Mouse (Mus musculus) MEL (cell line): Measurements from ENCODE around the gene Klhl23. TPM values are rescaled to one million over a fixed set of nuclear protein-coding genes. Genes with fewer than 3 reads are reported as not detected.

Experiments
- DNase-seq: peaks from one replicate; pipeline ENCODE4 v3.0.0; 2011; ENCODE audit warnings: low read depth, low spot score
- H3K27ac ChIP-seq: 2 replicates; pipeline ENCODE4 v1.5.1; 2012; ENCODE audit warnings: low read depth, mild to moderate bottlenecking, control low read depth, low read length, moderate library complexity; ENCODE audit not compliant: control insufficient read depth
- H3K27me3 ChIP-seq, 2 experiments: fragments of 150-350 bp in 1 of 2; sonication (generic) in 1 of 2; 2 replicates each; pipeline ENCODE4 v1.6.1; 2012; ENCODE audit warnings: low read length in 2 of 2, mild to moderate bottlenecking in 2 of 2, improper control_type of control experiment in 1 of 2, moderate library complexity in 1 of 2; ENCODE audit not compliant: insufficient read depth in 2 of 2, control insufficient read depth in 1 of 2
- H3K36me3 ChIP-seq, 2 experiments: 2 replicates each; pipeline ENCODE4 v1.6.1; 2012 to 2014; ENCODE audit warnings: low read length in 2 of 2, improper control_type of control experiment in 1 of 2, inconsistent platforms in 1 of 2, mild to moderate bottlenecking in 1 of 2; ENCODE audit not compliant: insufficient read depth in 2 of 2, control insufficient read depth in 1 of 2
- H3K4me1 ChIP-seq, 2 experiments: fragments of 150-350 bp in 1 of 2; sonication (generic) in 1 of 2; 2 replicates each; pipeline ENCODE4 v1.6.1; 2012; ENCODE audit warnings: low read length in 2 of 2, improper control_type of control experiment in 1 of 2, mild to moderate bottlenecking in 1 of 2; ENCODE audit not compliant: insufficient read depth in 2 of 2, control insufficient read depth in 1 of 2
- H3K4me3 ChIP-seq, 2 experiments: fragments of 150-350 bp in 1 of 2; sonication (generic) in 1 of 2; 2 replicates each; pipeline ENCODE4 v1.5.1; 2012; ENCODE audit warnings: low read depth in 2 of 2, low read length in 2 of 2, mild to moderate bottlenecking in 2 of 2, moderate library complexity in 2 of 2, control low read depth in 1 of 2, improper control_type of control experiment in 1 of 2; ENCODE audit not compliant: control insufficient read depth in 1 of 2, insufficient read depth in 1 of 2
- H3K79me2 ChIP-seq: 2 replicates; pipeline ENCODE4 v1.6.1; 2012; ENCODE audit warnings: mild to moderate bottlenecking, low read length, moderate library complexity; ENCODE audit not compliant: control insufficient read depth, poor library complexity, insufficient read depth
- H3K9ac ChIP-seq: 2 replicates; pipeline ENCODE4 v1.6.1; 2012; ENCODE audit warnings: low read depth, mild to moderate bottlenecking, control low read depth, low read length, moderate library complexity; ENCODE audit not compliant: control insufficient read depth, poor library complexity, severe bottlenecking
- H3K9me3 ChIP-seq: fragments of 150-350 bp; sonication (generic); replicated peaks from 2 replicates; pipeline ENCODE4 v1.6.1; 2012; ENCODE audit warnings: mild to moderate bottlenecking, low read length, improper control_type of control experiment, moderate library complexity; ENCODE audit not compliant: insufficient read depth
- CHD1 ChIP-seq: IDR thresholded peaks from 2 replicates; pipeline ENCODE4 v1.6.1; 2012; ENCODE audit warnings: low read depth, mild to moderate bottlenecking, inconsistent platforms, low read length, improper control_type of control experiment
- E2F4 ChIP-seq: IDR thresholded peaks from 2 replicates; pipeline ENCODE4 v1.6.1; 2011; ENCODE audit warnings: low read depth, low read length, improper control_type of control experiment, borderline replicate concordance
- ELF1 ChIP-seq: IDR thresholded peaks from 2 replicates; pipeline ENCODE4 v1.6.1; 2014; ENCODE audit warnings: low read depth, mild to moderate bottlenecking, inconsistent platforms, low read length, improper control_type of control experiment, moderate library complexity
- ETS1 ChIP-seq: IDR thresholded peaks from 2 replicates; pipeline ENCODE4 v1.6.1; 2012; ENCODE audit warnings: low read depth, mild to moderate bottlenecking, inconsistent platforms, low read length, improper control_type of control experiment, moderate library complexity
- GABPA ChIP-seq: IDR thresholded peaks from 2 replicates; pipeline ENCODE4 v1.6.1; 2012; ENCODE audit warnings: low read depth, mild to moderate bottlenecking, inconsistent platforms, low read length, improper control_type of control experiment, moderate library complexity
- GATA1 ChIP-seq: IDR thresholded peaks from 2 replicates; pipeline ENCODE4 v1.6.1; 2011; ENCODE audit warnings: low read depth, low read length, improper control_type of control experiment
- HCFC1 ChIP-seq: IDR thresholded peaks from 2 replicates; pipeline ENCODE4 v1.6.1; 2012; ENCODE audit warnings: low read depth, mild to moderate bottlenecking, inconsistent platforms, low read length, improper control_type of control experiment, moderate library complexity
- JUND ChIP-seq: IDR thresholded peaks from 2 replicates; pipeline ENCODE4 v1.6.1; 2011; ENCODE audit warnings: low read depth, mild to moderate bottlenecking, improper control_type of control experiment, low read length
- MAX ChIP-seq: IDR thresholded peaks from 2 replicates; pipeline ENCODE4 v1.6.1; 2011; ENCODE audit warnings: low read length, improper control_type of control experiment
- MAZ ChIP-seq: IDR thresholded peaks from 2 replicates; pipeline ENCODE4 v1.6.1; 2012; ENCODE audit warnings: low read depth, mild to moderate bottlenecking, inconsistent platforms, low read length, improper control_type of control experiment
- MXI1 ChIP-seq: IDR thresholded peaks from 2 replicates; pipeline ENCODE4 v1.6.1; 2011; ENCODE audit warnings: mild to moderate bottlenecking, low read depth, low read length, improper control_type of control experiment
- MYB ChIP-seq: IDR thresholded peaks from 2 replicates; pipeline ENCODE4 v1.6.1; 2011; ENCODE audit warnings: mild to moderate bottlenecking, low read depth, low read length, improper control_type of control experiment
- MYC ChIP-seq: IDR thresholded peaks from 2 replicates; pipeline ENCODE4 v1.6.1; 2011; ENCODE audit warnings: low read depth, mild to moderate bottlenecking, low read length, improper control_type of control experiment, moderate library complexity
- NELFE ChIP-seq: IDR thresholded peaks from 2 replicates; pipeline ENCODE4 v1.6.1; 2011; ENCODE audit warnings: low read depth, low read length, improper control_type of control experiment
- NRF1 ChIP-seq: IDR thresholded peaks from 2 replicates; pipeline ENCODE4 v1.6.1; 2014; ENCODE audit warnings: low read depth, mild to moderate bottlenecking, inconsistent platforms, low read length, improper control_type of control experiment, moderate library complexity; ENCODE audit not compliant: poor library complexity, insufficient read depth, severe bottlenecking
- POLR2A ChIP-seq, 2 experiments: IDR thresholded peaks; 2 replicates each; pipeline ENCODE4 v1.6.1; 2011 to 2012; ENCODE audit warnings: low read length in 2 of 2, mild to moderate bottlenecking in 2 of 2, control low read depth in 1 of 2, improper control_type of control experiment in 1 of 2, low read depth in 1 of 2, moderate library complexity in 1 of 2; ENCODE audit not compliant: control insufficient read depth in 1 of 2, insufficient read depth in 1 of 2, poor library complexity in 1 of 2
- POLR2AphosphoS2 ChIP-seq: IDR thresholded peaks from 2 replicates; pipeline ENCODE4 v1.6.1; 2011; ENCODE audit warnings: low read length, improper control_type of control experiment
- SIN3A ChIP-seq: IDR thresholded peaks from 2 replicates; pipeline ENCODE4 v1.6.1; 2012; ENCODE audit warnings: low read length, improper control_type of control experiment, inconsistent platforms
- SMC3 ChIP-seq: IDR thresholded peaks from 2 replicates; pipeline ENCODE4 v1.6.1; 2011; ENCODE audit warnings: low read depth, low read length, improper control_type of control experiment
- TAL1 ChIP-seq: IDR thresholded peaks from 2 replicates; pipeline ENCODE4 v1.6.1; 2012; ENCODE audit warnings: mild to moderate bottlenecking, inconsistent platforms, low read length, moderate library complexity, mixed read lengths
- TBP ChIP-seq: IDR thresholded peaks from 2 replicates; pipeline ENCODE4 v1.8.0; 2011; ENCODE audit warnings: low read depth, low read length, improper control_type of control experiment
- TCF12 ChIP-seq: IDR thresholded peaks from 2 replicates; pipeline ENCODE4 v1.6.1; 2014; ENCODE audit warnings: low read depth, mild to moderate bottlenecking, inconsistent platforms, low read length, improper control_type of control experiment, moderate library complexity
- UBTF ChIP-seq: IDR thresholded peaks from 2 replicates; pipeline ENCODE4 v1.6.1; 2012; ENCODE audit warnings: low read depth, mild to moderate bottlenecking, inconsistent platforms, low read length, improper control_type of control experiment, moderate library complexity, borderline replicate concordance; ENCODE audit not compliant: insufficient read depth
- USF2 ChIP-seq, 2 experiments: IDR thresholded peaks; 2 replicates each; pipeline ENCODE4 v1.6.1; 2011 to 2012; ENCODE audit warnings: improper control_type of control experiment in 2 of 2, low read length in 2 of 2, borderline replicate concordance in 1 of 2, inconsistent platforms in 1 of 2, low read depth in 1 of 2, mild to moderate bottlenecking in 1 of 2; ENCODE audit not compliant: insufficient read depth in 1 of 2
- ZKSCAN1 ChIP-seq: IDR thresholded peaks from 2 replicates; pipeline ENCODE4 v1.6.1; 2012; ENCODE audit warnings: low read depth, mild to moderate bottlenecking, inconsistent platforms, low read length, improper control_type of control experiment, moderate library complexity
- ZMIZ1 ChIP-seq: IDR thresholded peaks from 2 replicates; pipeline ENCODE4 v1.6.1; 2012; ENCODE audit warnings: low read depth, mild to moderate bottlenecking, inconsistent platforms, low read length, improper control_type of control experiment, moderate library complexity
- ZNF384 ChIP-seq: IDR thresholded peaks from 2 replicates; pipeline ENCODE4 v1.6.1; 2012; ENCODE audit warnings: low read depth, mild to moderate bottlenecking, inconsistent platforms, low read length, improper control_type of control experiment
- polyA plus RNA-seq, 2 experiments: library from polyadenylated mRNA; stranded (reverse) in 1 of 2; unstranded in 1 of 2; fragments of >175 nt in 1 of 2; fragments of >200 nt in 1 of 2; gene quantifications; 2 replicates each; pipeline versions ENCODE4 v1.2.1 to v1.2.4; 2012; ENCODE audit warnings: low replicate concordance in 2 of 2, low read depth in 1 of 2; ENCODE audit not compliant: insufficient read length in 2 of 2, insufficient read depth in 1 of 2, missing spikeins in 1 of 2
- total RNA-seq: library from RNA; depleted of rRNA; stranded (reverse); fragments of 300-350 nt; gene quantifications from 2 replicates; pipeline ENCODE4 v1.2.3, GENCODE M21; 2012

The Klhl23 gene
- total and polyA plus RNA-seq, 3 experiments = 24.8 to 238 (median 31.4) TPM

- Histone ChIP-seq H3K9me3 (no peaks in the 10 kb centered on the region), H3K4me3 (peak overlapping the region; percentile 68 to 99)
- TF ChIP-seq USF2 (IDR thresholded peaks at IDR 0.05; ENCODE audit: borderline replicate concordance in 1 of 2, insufficient read depth in 1 of 2, low read depth in 1 of 2, low read length in 2 of 2) (no peak), SIN3A (peak; percentile 87), ELF1 (peak; percentile 53), ZNF384 (peak; percentile 91), MYC (0 out of 2 replicates have a peak, but pooled peaks have one; percentile 33), TCF12 (no peak), UBTF (no peak), NRF1 (no peak), ETS1 (0 out of 2 replicates have a peak, but pooled peaks have one; percentile 9), HCFC1 (no peak), MXI1 (no peak), CHD1 (no peak; the same call in 1 of the 2 replicates), GABPA (no peak), MAX (no peak)
- TF ChIP-seq, all 39 proteins: peak for 5
- no peaks in the 10 kb centered on the region for H3K27me3 ChIP-seq
- peak overlapping the region; percentile 73 for H3K9ac ChIP-seq
- peak; percentile 74 for DNase-seq
- peak overlapping the region; percentile 78 for H3K27ac ChIP-seq
- H3K36me3 ChIP-seq = peaks cover 27 to 33% of the 10 kb centered on the region in 2 experiments
- peaks cover 34% of the 10 kb centered on the region for H3K79me2 ChIP-seq
- H3K4me1 ChIP-seq = peaks cover 7 to 12% of the 10 kb centered on the region in 2 experiments
These were observed 39.3 kb downstream of the Klhl23 start for GRCm38 (mm10) chr2:69860972-69861452.

DNA sequence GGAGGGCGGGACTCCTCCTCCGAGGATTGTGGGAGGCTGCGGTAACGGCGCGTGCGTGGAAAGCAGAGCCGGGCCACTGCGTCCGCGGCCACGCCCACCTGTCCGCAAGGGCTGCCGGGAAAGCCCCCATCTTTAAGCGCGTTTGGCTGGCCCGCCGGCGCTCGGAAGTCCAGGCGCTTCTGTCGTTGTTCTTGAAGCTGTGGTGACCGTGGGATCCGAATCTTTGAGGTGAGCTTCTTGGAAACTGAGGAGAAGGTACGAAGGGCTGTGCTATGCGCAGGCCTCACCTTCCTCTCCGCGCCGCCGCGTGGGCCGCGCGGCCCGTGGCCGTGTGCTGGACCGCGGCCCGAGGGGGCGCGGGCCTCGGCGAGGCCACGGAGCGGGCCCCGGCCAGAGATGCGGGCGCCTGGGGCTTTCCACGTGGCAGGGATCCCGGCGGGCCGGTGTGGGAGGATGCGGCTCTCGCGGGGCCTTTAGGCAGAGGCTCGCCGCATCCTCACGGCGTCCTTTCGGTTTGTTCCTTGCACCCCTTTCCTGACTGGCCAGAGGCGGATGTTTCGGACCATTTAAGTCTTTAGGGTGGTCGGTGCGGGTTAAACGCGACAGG is 39.8 kb downstream of the Klhl23 start, which contains the start of gene Ssb:
Gene Ssb (plus strand): TSS at position 78 of the 607 bp plus-strand sequence.
- DNase-seq = peak; percentile 95
- Histone ChIP-seq H3K9me3 (no peaks in the 10 kb centered on the region), H3K27ac (peak within 1 kb of the TSS; percentile 89), H3K79me2 (peaks cover 34% of the 10 kb centered on the region), H3K4me3 (peak within 1 kb of the TSS; percentile 97 to 99), H3K27me3 (no peaks in the 10 kb centered on the region), H3K36me3 (peaks cover 30 to 33% of the 10 kb centered on the region in 2 experiments), H3K9ac (peak within 1 kb of the TSS; percentile 98), H3K4me1 (peaks cover 6 to 11% of the 10 kb centered on the region in 2 experiments; a peak in 3 of 4 replicates)
- peak; percentile 84 to 96 for TF ChIP-seq POLR2A (IDR thresholded peaks at IDR 0.05; ENCODE audit: control insufficient read depth in 1 of 2, insufficient read depth in 1 of 2, low read depth in 1 of 2, low read length in 2 of 2, poor library complexity in 1 of 2)
- TF ChIP-seq NELFE = peak; percentile 98
- peak; percentile 68 for TF ChIP-seq NRF1
- no peak for TF ChIP-seq GATA1
- no peak for TF ChIP-seq JUND
- TF ChIP-seq TBP = no peak; the same call in none of the 2 replicates
- TF ChIP-seq ZKSCAN1 = no peak
- peak; percentile 75 for TF ChIP-seq MAX
- no peak for TF ChIP-seq TAL1
- TF ChIP-seq CHD1 = no peak
- TF ChIP-seq SMC3 = no peak
- TF ChIP-seq MXI1 = 0 out of 2 replicates have a peak, but pooled peaks have one; percentile 7
- TF ChIP-seq MAZ = peak; percentile 70; the same call in 1 of the 2 replicates
- 0 out of 2 replicates have a peak, but pooled peaks have one; percentile 8 for TF ChIP-seq ETS1
- TF ChIP-seq MYC = peak; percentile 86
- no peak for TF ChIP-seq MYB
- TF ChIP-seq UBTF = no peak
- peak; percentile 81 for TF ChIP-seq HCFC1
- TF ChIP-seq E2F4 = no peak
- TF ChIP-seq ZNF384 = no peak
- TF ChIP-seq POLR2AphosphoS2 = peak; percentile 95
- TF ChIP-seq ZMIZ1 = peak; percentile 96
- peak; percentile 62 for TF ChIP-seq SIN3A
